Comparison of ENCODE assay signal across 8 mouse cellular contexts in genomic region chr4:129058207-129059092, GRCm38 (mm10). TPM values are rescaled to one million over a fixed set of nuclear protein-coding genes. Genes with fewer than 3 reads are reported as not detected.
DNase-seq lines count a peak whose midpoint lies in the region; ATAC-seq and TF ChIP-seq lines count a peak whose summit lies in the region.

Gene Rnf19b, plus strand, starts transcription at chr4:129058271.

- peak within 1 kb of the TSS; percentile 84 for H3K9ac ChIP-seq in intestine, embryonic 16.5 days (ENCODE audit: low read depth, low read length)
- peak within 1 kb of the TSS; percentile 91 for H3K9ac ChIP-seq in limb, embryonic 14.5 days (ENCODE audit: low read depth, low read length, severe bottlenecking)
- H3K9ac ChIP-seq in midbrain, embryonic 14.5 days (replicated peaks; ENCODE audit: low read length): peak within 1 kb of the TSS; percentile 94

- no peak for TF ChIP-seq POLR2A in limb, embryonic 14.5 days (IDR thresholded peaks at IDR 0.05; ENCODE audit: borderline replicate concordance, extremely low read depth, insufficient read depth, insufficient read length)

- H3K4me3 ChIP-seq in intestine, embryonic 16.5 days (ENCODE audit: low read length): peak within 1 kb of the TSS; percentile 84
- peak within 1 kb of the TSS; percentile 82 for H3K4me3 ChIP-seq in limb, embryonic 14.5 days (replicated peaks; ENCODE audit: low read length)
- H3K4me3 ChIP-seq in midbrain, embryonic 14.5 days (replicated peaks; ENCODE audit: low read depth, low read length): peak within 1 kb of the TSS; percentile 66

- H3K27ac ChIP-seq in intestine, embryonic 16.5 days (ENCODE audit: low read length): peak within 1 kb of the TSS; percentile 86
- H3K27ac ChIP-seq in limb, embryonic 14.5 days (replicated peaks; ENCODE audit: low read depth, low read length): peak within 1 kb of the TSS; percentile 84
- H3K27ac ChIP-seq in midbrain, embryonic 14.5 days (replicated peaks; ENCODE audit: low read depth, low read length): peak within 1 kb of the TSS; percentile 95

- H3K4me2 ChIP-seq in intestine, embryonic 16.5 days (ENCODE audit: low read depth, low read length): peak within 1 kb of the TSS; percentile 98
- H3K4me2 ChIP-seq in limb, embryonic 14.5 days (replicated peaks; ENCODE audit: low read depth, low read length, severe bottlenecking): peak within 1 kb of the TSS; percentile 99
- peak within 1 kb of the TSS; percentile 96 for H3K4me2 ChIP-seq in midbrain, embryonic 14.5 days (ENCODE audit: low read length)

- H3K4me1 ChIP-seq in intestine, embryonic 16.5 days (ENCODE audit: control insufficient read depth, insufficient read depth, low read length): peaks cover 17% of the 10 kb centered on the region
- peaks cover 9% of the 10 kb centered on the region for H3K4me1 ChIP-seq in limb, embryonic 14.5 days (ENCODE audit: control insufficient read depth, insufficient read depth, low read length)
- peaks cover 24% of the 10 kb centered on the region for H3K4me1 ChIP-seq in midbrain, embryonic 14.5 days (ENCODE audit: control insufficient read depth, insufficient read depth, low read length)

- no peaks in the 10 kb centered on the region for H3K27me3 ChIP-seq in intestine, embryonic 16.5 days (replicated peaks; ENCODE audit: control insufficient read depth, insufficient read depth, low read length)
- H3K27me3 ChIP-seq in limb, embryonic 14.5 days (ENCODE audit: control insufficient read depth, insufficient read depth, low read length): no peaks in the 10 kb centered on the region
- no peaks in the 10 kb centered on the region for H3K27me3 ChIP-seq in midbrain, embryonic 14.5 days (ENCODE audit: control insufficient read depth, insufficient read depth, low read length)

- DNase-seq in ovary, postnatal 36 days (ENCODE audit: low spot score): peak; percentile 55
- DNase-seq in ovary, postnatal 14 days (ENCODE audit: low spot score): no peak
- DNase-seq in embryo, embryonic 11.5 days (ENCODE audit: low read depth, low spot score): peak; percentile 13
- DNase-seq in limb, embryonic 14.5 days (ENCODE audit: low spot score): no peak
- peak; percentile 70 for DNase-seq in midbrain, embryonic 14.5 days
- DNase-seq in spleen, postnatal 4 days (ENCODE audit: low spot score in 2 of 2): peak; percentile 68 to 87

- WGBS in intestine, embryonic 16.5 days: under 1% methylated on average over 71 of the region's 107 CpGs
- 0% methylated on average over 43 of the region's 107 CpGs for WGBS in limb, embryonic 14.5 days
- under 1% methylated on average over 97 of the region's 107 CpGs for WGBS in midbrain, embryonic 14.5 days

- H3K36me3 ChIP-seq in intestine, embryonic 16.5 days (ENCODE audit: control insufficient read depth, insufficient read depth, low read length): no peaks in the 10 kb centered on the region
- H3K36me3 ChIP-seq in limb, embryonic 14.5 days (ENCODE audit: control insufficient read depth, insufficient read depth, low read length): no peaks in the 10 kb centered on the region
- no peaks in the 10 kb centered on the region for H3K36me3 ChIP-seq in midbrain, embryonic 14.5 days (ENCODE audit: control insufficient read depth, insufficient read depth, low read length)

- H3K9me3 ChIP-seq in intestine, embryonic 16.5 days (ENCODE audit: control insufficient read depth, low read length): no peaks in the 10 kb centered on the region
- no peaks in the 10 kb centered on the region for H3K9me3 ChIP-seq in limb, embryonic 14.5 days (ENCODE audit: control insufficient read depth, low read length)
- no peaks in the 10 kb centered on the region for H3K9me3 ChIP-seq in midbrain, embryonic 14.5 days (ENCODE audit: control insufficient read depth, low read length)

- 0 out of 2 replicates have a peak, but pooled peaks have one; percentile 3 for ATAC-seq in granulocyte monocyte progenitor cell, adult 5-6 weeks (replicated peaks; ENCODE audit: poor library complexity, severe bottlenecking)
- ATAC-seq in intestine, embryonic 16.5 days: peak; percentile 81
- ATAC-seq in limb, embryonic 14.5 days (ENCODE audit: low FRiP score, low read depth): peak; percentile 21; the same call in 1 of the 2 replicates
- ATAC-seq in midbrain, embryonic 14.5 days (ENCODE audit: low FRiP score, low TSS enrichment): peak; percentile 69

RNA-seq across cellular contexts. Expression of gene Rnf19b, which starts in this region (rescaled TPM):
- 30.6 and 31.7 TPM in 2 replicates for total RNA-seq in granulocyte monocyte progenitor cell, adult 5-6 weeks (2014; fragmentation: Nextera tagmentation)
- 54.3 and 75.1 TPM in 2 replicates for total RNA-seq in granulocyte monocyte progenitor cell, adult 5-6 weeks (2017)
- 5.6 and 7.0 TPM in 2 replicates for polyA plus RNA-seq in intestine, embryonic 16.5 days (2015; fragmentation: Nextera tagmentation; extraction: Ambion mirVana)
- 28.1 and 29.1 TPM in 2 replicates for polyA plus RNA-seq in limb, embryonic 14.5 days (2012; rRNA removed)
- polyA plus RNA-seq in limb, embryonic 14.5 days (2014; fragmentation: Nextera tagmentation; extraction: Ambion mirVana): 9.9 and 10.0 TPM in 2 replicates
- 33.8 and 35.3 TPM in 2 replicates for polyA plus RNA-seq in midbrain, embryonic 14.5 days (2014; fragmentation: Nextera tagmentation; extraction: Ambion mirVana)

Comparison
In these comparisons a context has a peak if more than half of its experiments do, and no peak if none do; other contexts are left out.
1. DNase-seq: peak in ovary, postnatal 36 days (single experiment), embryo, embryonic 11.5 days (single experiment), midbrain, embryonic 14.5 days (single experiment) and spleen, postnatal 4 days (2 of 2); none in ovary, postnatal 14 days (single experiment) and limb, embryonic 14.5 days (single experiment).
2. ATAC-seq: peak in every context shown above with its lines; median percentile 81 in intestine, embryonic 16.5 days; 69 in midbrain, embryonic 14.5 days; 21 in limb, embryonic 14.5 days; 3 in granulocyte monocyte progenitor cell, adult 5-6 weeks.
3. Peak in every context shown above with its lines, with median percentiles within 50 percentile points of each other: H3K27ac ChIP-seq, H3K4me2 ChIP-seq, H3K4me3 ChIP-seq and H3K9ac ChIP-seq.